Mouse (Mus musculus): Measurements from ENCODE around the gene Gpr61. TPM values are rescaled to one million over a fixed set of nuclear protein-coding genes. Genes with fewer than 3 reads are reported as not detected.

The Gpr61 gene
- polyA plus RNA-seq (2014; fragmentation: Nextera tagmentation; extraction: Ambion mirVana): 0.09 and 0.18 TPM in 2 replicates

DNA sequence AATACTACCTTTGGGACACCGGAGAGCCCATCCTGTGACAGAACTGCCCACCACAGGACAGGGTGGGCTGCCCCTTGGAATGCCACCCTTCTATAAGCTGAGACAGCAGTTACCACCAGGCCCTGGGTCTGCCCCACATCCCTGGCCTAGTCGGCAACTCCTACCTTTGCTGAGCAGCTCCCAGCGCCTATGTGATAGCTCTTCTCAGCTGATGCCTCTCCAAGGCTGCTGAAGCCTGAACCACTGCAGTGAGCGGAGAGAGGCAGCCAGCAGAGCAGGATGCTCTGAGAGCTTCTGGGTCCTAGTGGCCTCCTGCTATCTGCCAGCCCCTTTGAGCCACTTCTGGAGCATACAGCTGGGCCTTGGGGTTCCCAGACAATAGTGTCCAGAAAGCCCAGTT lies at the start of gene Gpr61:
Gene Gpr61, minus strand, starts transcription at position 227 of the 400 bp plus-strand sequence.
- no peak for ATAC-seq (ENCODE audit: low FRiP score, low TSS enrichment)
- no peak within 1 kb of the TSS for H3K4me2 ChIP-seq (replicated peaks; ENCODE audit: low read depth, low read length)
- H3K4me3 ChIP-seq (ENCODE audit: low read length): no peak within 1 kb of the TSS
- no peak within 1 kb of the TSS for H3K9ac ChIP-seq (ENCODE audit: low read depth, low read length)
- no peaks in the 10 kb centered on the region for H3K36me3 ChIP-seq (ENCODE audit: control insufficient read depth, insufficient read depth, low read length)
- WGBS: 38% methylated on average over 4 of the region's 4 CpGs
- H3K9me3 ChIP-seq (ENCODE audit: control insufficient read depth, low read length): no peaks in the 10 kb centered on the region
- H3K27ac ChIP-seq (ENCODE audit: low read depth, low read length): no peak within 1 kb of the TSS
- no peaks in the 10 kb centered on the region for H3K4me1 ChIP-seq (ENCODE audit: control insufficient read depth, insufficient read depth, low read length)
- H3K27me3 ChIP-seq (ENCODE audit: control insufficient read depth, insufficient read depth, low read length): no peaks in the 10 kb centered on the region

DNA sequence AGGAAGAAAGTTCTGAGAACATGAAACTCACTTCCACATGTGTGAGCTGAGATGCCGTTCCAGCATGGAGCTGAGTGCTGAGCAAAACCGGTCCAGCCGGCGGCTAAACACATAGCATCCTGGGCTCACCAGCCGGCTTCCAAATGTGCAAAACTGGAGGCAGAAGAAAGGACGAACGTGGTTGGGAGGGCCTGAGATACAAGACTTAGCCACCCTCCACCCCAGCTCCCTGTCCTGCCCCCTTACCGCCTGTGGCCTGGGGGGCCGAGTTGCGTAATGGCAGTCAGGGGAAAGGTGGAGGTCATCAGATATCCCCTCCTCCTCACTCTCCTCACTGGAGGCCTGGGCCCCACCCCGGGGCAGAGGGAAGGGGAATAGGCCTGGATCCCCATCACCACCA lies 49.8 kb upstream of the Gpr61 start:
- H3K27ac ChIP-seq (ENCODE audit: low read depth, low read length): no peak overlapping the region

DNA sequence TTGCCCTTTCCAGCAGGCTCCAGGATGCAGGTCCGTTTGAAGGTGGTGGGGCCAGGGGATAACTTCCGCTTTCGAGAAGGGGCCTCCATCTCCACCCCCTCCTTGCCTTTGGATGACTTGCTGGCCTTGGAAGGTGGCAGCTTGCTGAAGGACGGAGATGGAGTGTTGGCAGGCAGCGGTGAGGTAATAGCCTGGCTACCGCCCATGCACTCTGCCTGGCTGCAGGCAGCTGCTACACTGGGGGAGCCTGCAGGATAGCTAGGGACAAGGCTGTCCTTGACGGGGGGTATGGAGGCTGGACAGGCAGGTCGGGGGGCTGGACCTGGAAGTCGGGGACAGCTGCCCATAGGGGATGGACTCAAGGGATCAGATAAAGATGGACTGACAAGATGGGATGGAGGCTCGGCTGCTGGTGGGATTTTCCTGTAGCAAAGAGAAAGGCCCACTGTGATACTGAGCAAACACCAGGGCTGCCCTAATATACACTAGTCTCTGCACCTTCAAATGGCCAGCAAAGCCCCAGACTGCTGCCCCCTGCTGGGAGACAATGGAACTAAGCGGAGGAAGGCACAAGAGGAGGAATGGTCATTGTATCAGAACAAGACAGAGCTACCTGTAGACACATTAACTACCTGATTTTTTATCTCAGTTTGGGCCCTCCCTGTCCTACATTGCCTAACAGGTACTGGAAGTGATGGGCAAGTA lies 49.1 kb upstream of the Gpr61 start:
- H3K36me3 ChIP-seq (ENCODE audit: control insufficient read depth, insufficient read depth, low read length): peaks cover 49% of the 10 kb centered on the region
- H3K4me2 ChIP-seq (replicated peaks; ENCODE audit: low read depth, low read length): no peak overlapping the region
- ATAC-seq (ENCODE audit: low FRiP score, low TSS enrichment): no peak
- peaks cover 10% of the 10 kb centered on the region for H3K4me1 ChIP-seq (ENCODE audit: control insufficient read depth, insufficient read depth, low read length)
- no peak overlapping the region for H3K4me3 ChIP-seq (ENCODE audit: low read length)
- H3K27ac ChIP-seq (ENCODE audit: low read depth, low read length): no peak overlapping the region
- WGBS: 81% methylated on average over 11 of the region's 11 CpGs
- no peak overlapping the region for H3K9ac ChIP-seq (ENCODE audit: low read depth, low read length)
- no peaks in the 10 kb centered on the region for H3K9me3 ChIP-seq (ENCODE audit: control insufficient read depth, low read length)
- H3K27me3 ChIP-seq (ENCODE audit: control insufficient read depth, insufficient read depth, low read length): no peaks in the 10 kb centered on the region

More for the DNA sequence above, 49.8 kb upstream of the Gpr61 start:
- WGBS: 85% methylated on average over 11 of the region's 11 CpGs
- no peak for ATAC-seq (ENCODE audit: low FRiP score, low TSS enrichment)
- H3K4me1 ChIP-seq (ENCODE audit: control insufficient read depth, insufficient read depth, low read length): peaks cover 16% of the 10 kb centered on the region
- no peaks in the 10 kb centered on the region for H3K9me3 ChIP-seq (ENCODE audit: control insufficient read depth, low read length)
- H3K4me2 ChIP-seq (replicated peaks; ENCODE audit: low read depth, low read length): no peak overlapping the region
- no peak overlapping the region for H3K4me3 ChIP-seq (ENCODE audit: low read length)
- peaks cover 49% of the 10 kb centered on the region for H3K36me3 ChIP-seq (ENCODE audit: control insufficient read depth, insufficient read depth, low read length)
- no peaks in the 10 kb centered on the region for H3K27me3 ChIP-seq (ENCODE audit: control insufficient read depth, insufficient read depth, low read length)
- H3K9ac ChIP-seq (ENCODE audit: low read depth, low read length): no peak overlapping the region

DNA sequence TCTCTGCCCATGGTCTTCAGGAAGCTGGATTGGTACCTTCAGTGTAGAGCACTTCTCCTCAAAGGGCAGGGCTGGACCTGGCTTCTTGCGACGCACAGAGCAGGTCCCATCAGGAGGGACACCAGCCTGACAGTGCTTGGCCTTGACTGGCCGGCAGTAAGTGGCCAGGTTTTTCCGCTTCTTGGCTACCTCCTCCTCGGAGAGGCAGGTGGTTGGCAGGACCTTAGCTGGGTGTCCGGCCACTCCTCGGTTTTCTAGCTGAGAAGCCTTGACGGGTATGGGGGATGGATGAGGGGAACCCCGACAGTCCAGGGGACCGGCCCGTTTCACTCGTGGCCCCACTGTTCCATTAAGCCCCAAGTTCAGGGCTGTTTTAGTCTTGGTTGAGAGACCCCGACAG lies 48.5 kb upstream of the Gpr61 start:
- peaks cover 5% of the 10 kb centered on the region; the same call in 1 of the 2 replicates for H3K4me1 ChIP-seq (ENCODE audit: control insufficient read depth, insufficient read depth, low read length)
- 93% methylated on average over 13 of the region's 13 CpGs for WGBS
- no peak overlapping the region for H3K9ac ChIP-seq (ENCODE audit: low read depth, low read length)
- peaks cover 49% of the 10 kb centered on the region for H3K36me3 ChIP-seq (ENCODE audit: control insufficient read depth, insufficient read depth, low read length)
- no peak overlapping the region for H3K27ac ChIP-seq (ENCODE audit: low read depth, low read length)
- H3K4me3 ChIP-seq (ENCODE audit: low read length): no peak overlapping the region
- ATAC-seq (ENCODE audit: low FRiP score, low TSS enrichment): no peak
- no peaks in the 10 kb centered on the region for H3K9me3 ChIP-seq (ENCODE audit: control insufficient read depth, low read length)
- no peak overlapping the region for H3K4me2 ChIP-seq (replicated peaks; ENCODE audit: low read depth, low read length)
- H3K27me3 ChIP-seq (ENCODE audit: control insufficient read depth, insufficient read depth, low read length): no peaks in the 10 kb centered on the region

DNA sequence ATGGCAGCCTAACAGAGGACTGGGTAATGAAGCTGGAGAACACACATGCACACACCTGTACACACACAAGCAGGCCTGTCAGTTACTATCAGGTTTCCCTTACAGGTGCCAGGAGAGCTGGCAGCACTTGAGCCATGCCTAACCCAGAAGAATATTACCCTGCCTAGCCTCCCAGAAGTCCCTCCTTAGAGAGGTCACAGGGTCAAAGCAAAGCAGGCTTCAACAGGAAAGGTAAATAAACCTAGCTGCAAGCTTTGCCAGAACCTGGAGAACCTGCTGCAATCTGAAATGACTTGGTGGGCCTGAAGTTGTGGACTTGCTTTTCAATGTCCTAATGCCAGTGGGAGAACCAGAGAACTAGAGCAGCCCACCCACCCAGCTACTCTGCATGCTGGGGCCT lies 47.8 kb upstream of the Gpr61 start:
- H3K27me3 ChIP-seq (ENCODE audit: control insufficient read depth, insufficient read depth, low read length): no peaks in the 10 kb centered on the region

DNA sequence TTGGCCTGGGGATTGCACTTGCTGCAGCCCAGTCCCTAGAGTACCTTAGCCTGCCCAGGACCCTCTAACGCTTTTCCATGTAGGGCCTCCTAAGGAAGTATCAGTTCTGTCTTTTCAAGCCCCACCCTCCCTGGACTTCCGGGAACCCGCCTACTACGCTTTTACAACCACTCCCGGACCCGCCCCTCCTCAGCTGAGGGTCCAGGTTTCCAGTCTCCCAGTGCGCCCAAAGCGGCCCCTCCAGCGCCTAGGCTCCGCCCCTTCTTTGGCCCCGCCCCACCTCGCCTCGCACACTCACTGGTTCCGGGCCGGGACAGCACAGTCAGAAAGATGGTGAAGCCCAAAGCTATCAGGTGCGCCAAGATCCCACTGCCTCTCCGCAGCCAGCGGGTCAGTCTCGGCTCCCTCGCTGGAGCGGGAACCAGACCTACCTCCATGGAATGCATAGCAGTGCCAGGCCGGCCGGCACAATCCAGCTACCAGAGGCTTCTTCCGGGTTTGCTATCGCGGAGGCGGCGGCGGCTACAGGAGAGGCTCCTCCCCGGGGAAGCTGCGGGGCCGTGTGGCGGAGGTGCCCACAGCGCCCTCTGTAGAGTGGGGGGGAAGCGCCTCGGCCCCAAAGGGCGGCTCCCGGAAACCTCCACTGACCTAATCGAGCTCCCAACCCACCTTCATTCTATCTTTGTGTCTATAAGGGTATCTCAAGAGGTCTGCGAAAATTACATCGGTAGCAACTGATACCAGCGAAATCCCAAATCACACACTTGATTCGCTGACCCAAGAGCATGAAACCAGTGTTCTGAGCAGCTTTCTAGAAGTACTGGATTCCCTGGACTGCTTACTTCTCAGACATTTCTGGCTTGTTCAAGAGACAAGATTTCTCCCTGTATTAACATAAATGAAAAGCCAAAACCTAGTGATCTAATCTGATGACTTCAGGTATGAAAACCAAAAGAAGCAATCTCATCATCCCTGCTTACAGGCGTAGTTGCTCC lies 45.9 kb upstream of the Gpr61 start, which contains the start of gene Cyb561d1:
Gene Cyb561d1, minus strand, starts transcription at position 884 of the 995 bp plus-strand sequence.
- no peaks in the 10 kb centered on the region for H3K9me3 ChIP-seq (ENCODE audit: control insufficient read depth, low read length)
- H3K27me3 ChIP-seq (ENCODE audit: control insufficient read depth, insufficient read depth, low read length): no peaks in the 10 kb centered on the region
- peaks cover 26% of the 10 kb centered on the region for H3K36me3 ChIP-seq (ENCODE audit: control insufficient read depth, insufficient read depth, low read length)
- H3K4me1 ChIP-seq (ENCODE audit: control insufficient read depth, insufficient read depth, low read length): peaks cover 24% of the 10 kb centered on the region
- H3K27ac ChIP-seq (ENCODE audit: low read depth, low read length): peak within 1 kb of the TSS; percentile 87
- H3K4me2 ChIP-seq (replicated peaks; ENCODE audit: low read depth, low read length): peak within 1 kb of the TSS; percentile 53
- WGBS: 3% methylated on average over 44 of the region's 44 CpGs
- peak within 1 kb of the TSS; percentile 64 for H3K4me3 ChIP-seq (ENCODE audit: low read length)
- H3K9ac ChIP-seq (ENCODE audit: low read depth, low read length): peak within 1 kb of the TSS; percentile 56
- ATAC-seq (ENCODE audit: low FRiP score, low TSS enrichment): peak; percentile 92

More for the DNA sequence above, 47.8 kb upstream of the Gpr61 start:
- Histone ChIP-seq H3K27ac (ENCODE audit: low read depth, low read length) (no peak overlapping the region), H3K9ac (ENCODE audit: low read depth, low read length) (no peak overlapping the region; the same call in 1 of the 2 replicates), H3K9me3 (ENCODE audit: control insufficient read depth, low read length) (no peaks in the 10 kb centered on the region), H3K4me3 (ENCODE audit: low read length) (no peak overlapping the region), H3K4me1 (ENCODE audit: control insufficient read depth, insufficient read depth, low read length) (peaks cover 5% of the 10 kb centered on the region; the same call in 1 of the 2 replicates), H3K36me3 (ENCODE audit: control insufficient read depth, insufficient read depth, low read length) (peaks cover 43% of the 10 kb centered on the region), H3K4me2 (replicated peaks; ENCODE audit: low read depth, low read length) (no peak overlapping the region)
- no peak for ATAC-seq (ENCODE audit: low FRiP score, low TSS enrichment)

DNA sequence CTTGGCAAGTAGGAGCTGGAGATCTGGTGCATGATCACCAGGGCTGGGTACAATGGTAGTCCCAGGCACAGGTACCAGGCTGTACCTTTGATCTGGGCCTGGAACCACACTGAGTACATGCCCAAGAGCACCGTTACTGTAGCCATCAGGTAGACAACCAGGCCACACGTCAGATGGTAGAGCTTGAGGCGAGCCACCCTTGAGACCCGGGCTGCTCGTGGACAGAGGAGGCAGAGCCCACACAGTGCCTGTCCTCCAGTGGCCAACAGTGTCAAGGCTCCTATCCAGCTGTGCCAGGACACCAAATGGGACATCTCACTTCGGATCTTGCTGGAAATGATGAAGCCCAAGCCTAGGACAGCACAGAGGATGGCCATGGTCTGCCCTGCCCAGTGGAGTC lies 44.5 kb upstream of the Gpr61 start:
- H3K4me1 ChIP-seq (ENCODE audit: control insufficient read depth, insufficient read depth, low read length): peaks cover 31% of the 10 kb centered on the region
- no peaks in the 10 kb centered on the region for H3K9me3 ChIP-seq (ENCODE audit: control insufficient read depth, low read length)
- no peak overlapping the region for H3K4me2 ChIP-seq (replicated peaks; ENCODE audit: low read depth, low read length)
- no peak overlapping the region for H3K9ac ChIP-seq (ENCODE audit: low read depth, low read length)
- H3K4me3 ChIP-seq (ENCODE audit: low read length): no peak overlapping the region
- WGBS: 91% methylated on average over 6 of the region's 6 CpGs
- peaks cover 13% of the 10 kb centered on the region for H3K36me3 ChIP-seq (ENCODE audit: control insufficient read depth, insufficient read depth, low read length)
- H3K27me3 ChIP-seq (ENCODE audit: control insufficient read depth, insufficient read depth, low read length): no peaks in the 10 kb centered on the region
- ATAC-seq (ENCODE audit: low FRiP score, low TSS enrichment): no peak
- H3K27ac ChIP-seq (ENCODE audit: low read depth, low read length): no peak overlapping the region

DNA sequence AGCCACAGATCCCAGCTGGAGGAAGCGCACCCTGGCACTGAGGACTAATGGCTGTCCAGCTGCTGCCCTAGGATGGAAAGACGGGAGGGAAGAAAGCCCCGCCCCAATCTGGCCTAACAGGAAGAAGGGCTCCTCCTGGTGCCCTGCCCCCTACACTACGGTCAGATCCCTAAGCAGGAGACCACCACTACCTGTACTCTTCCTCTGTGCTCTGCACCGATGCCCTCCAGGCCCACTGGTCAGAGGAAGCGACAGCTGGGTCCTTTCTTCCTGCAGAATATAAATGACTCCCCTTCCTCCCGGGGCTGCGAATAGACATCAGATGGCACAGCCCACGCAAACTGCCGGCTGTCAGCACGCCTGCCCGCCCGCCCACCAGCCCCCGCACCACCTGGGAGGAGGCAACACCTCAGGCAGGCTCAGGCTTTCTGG lies 42.4 kb upstream of the Gpr61 start:
- peaks cover 31% of the 10 kb centered on the region for H3K4me1 ChIP-seq (ENCODE audit: control insufficient read depth, insufficient read depth, low read length)

More for the DNA sequence above, 42.4 kb upstream of the Gpr61 start:
- Histone ChIP-seq H3K4me2 (replicated peaks; ENCODE audit: low read depth, low read length) (peak overlapping the region; percentile 31), H3K36me3 (ENCODE audit: control insufficient read depth, insufficient read depth, low read length) (no peaks in the 10 kb centered on the region), H3K27ac (ENCODE audit: low read depth, low read length) (peak overlapping the region; percentile 30; the same call in 1 of the 2 replicates), H3K27me3 (ENCODE audit: control insufficient read depth, insufficient read depth, low read length) (no peaks in the 10 kb centered on the region), H3K4me3 (ENCODE audit: low read length) (no peak overlapping the region), H3K9me3 (ENCODE audit: control insufficient read depth, low read length) (no peaks in the 10 kb centered on the region), H3K9ac (ENCODE audit: low read depth, low read length) (no peak overlapping the region)
- ATAC-seq (ENCODE audit: low FRiP score, low TSS enrichment): peak; percentile 74
- WGBS: 2% methylated on average over 14 of the region's 14 CpGs
